Mouse (Mus musculus) lung, postnatal 0 days (tissue): ENCODE results near the gene Luzp2.

Experiments
- CTCF ChIP-seq: IDR thresholded peaks from 2 replicates; pipeline ENCODE4 v1.5.1; 2016; ENCODE audit warnings: antibody characterized with exemption, mild to moderate bottlenecking
- EP300 ChIP-seq: IDR thresholded peaks from 2 replicates; pipeline ENCODE4 v1.6.1; 2016; ENCODE audit warnings: antibody characterized with exemption, mild to moderate bottlenecking, control low read depth

DNA sequence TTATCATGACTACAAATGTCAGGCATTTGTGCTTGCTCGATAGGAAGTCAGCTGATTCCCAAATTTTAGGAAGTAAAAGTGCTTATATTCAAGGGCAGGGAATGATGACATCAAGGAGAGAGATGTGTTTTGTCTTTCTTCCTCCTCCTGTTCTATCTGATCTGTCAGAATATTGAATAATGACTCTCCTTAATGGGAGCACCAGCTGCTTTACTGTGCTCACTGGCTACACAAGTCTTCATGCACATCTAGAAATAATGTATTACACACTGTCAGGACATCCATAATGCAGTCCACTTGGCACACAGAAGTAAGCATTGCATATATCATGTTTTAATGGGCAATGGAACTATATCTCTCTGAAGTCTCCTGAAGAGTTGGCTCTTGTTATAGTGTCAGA, 17.6 kb downstream of the Luzp2 start:
- TF ChIP-seq CTCF (no peak), EP300 (no peak)
